Mouse (Mus musculus) embryonic stem cell, embryonic (primary cell): ENCODE results near the gene Ulk3.

Source experiments
- CTCF ChIA-PET, 4 experiments: fragments of 300-600 bp in 2 of 4; fragments of 350-600 bp in 2 of 4; sonication (Branson Sonifier 250); formaldehyde crosslinking; loops; one replicate each; lab custom pipeline; 2022; ENCODE audit warnings: inconsistent platforms in 2 of 4; lab: Charles Lee
- POLR2A ChIA-PET, 4 experiments: fragments of 300-600 bp in 2 of 4; fragments of 350-600 bp in 2 of 4; sonication (Branson Sonifier 250); formaldehyde crosslinking; loops; one replicate each; lab custom pipeline; 2022; ENCODE audit warnings: antibody characterized with exemption in 4 of 4, inconsistent platforms in 1 of 4; lab: Charles Lee

Gene Ulk3

DNA sequence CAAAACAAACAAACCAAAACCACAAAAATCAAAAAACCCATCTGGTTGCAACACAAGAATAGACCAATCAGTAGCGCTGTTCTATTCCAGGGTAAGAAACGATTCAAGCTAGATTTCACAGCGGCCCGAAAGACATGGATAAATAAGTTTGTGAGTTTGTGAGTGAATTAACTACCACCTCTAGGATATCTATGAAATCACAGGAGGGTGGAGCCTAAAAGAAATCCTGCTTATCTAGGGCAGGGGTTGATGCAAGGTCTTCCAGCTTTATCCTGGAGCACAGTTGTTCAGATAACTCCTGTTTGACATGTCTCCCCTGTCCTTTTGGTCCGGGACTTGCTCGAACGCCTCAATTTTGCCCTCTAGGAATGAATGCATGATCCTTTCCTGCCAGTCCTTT lies 29.0 kb upstream of the Ulk3 start:
- ChIA-PET CTCF (interaction anchor here in 2 of 4 experiments (0.8 to 1.7 kb wide), 3 partner anchors 19 to 69 kb away, joined by 3 to 6 read pairs (median 4); no protein-coding TSS in a partner anchor), POLR2A (interaction anchor here (0.6 to 4.0 kb wide), 23 partner anchors 8 to 154 kb away, joined by 3 to 12 read pairs (median 4); partner anchors contain the start of genes Rpp25 (in 2 of the 4), Cox5a (in 1 of the 4), Edc3 (in 1 of the 4) and Fam219b (in 1 of the 4))

DNA sequence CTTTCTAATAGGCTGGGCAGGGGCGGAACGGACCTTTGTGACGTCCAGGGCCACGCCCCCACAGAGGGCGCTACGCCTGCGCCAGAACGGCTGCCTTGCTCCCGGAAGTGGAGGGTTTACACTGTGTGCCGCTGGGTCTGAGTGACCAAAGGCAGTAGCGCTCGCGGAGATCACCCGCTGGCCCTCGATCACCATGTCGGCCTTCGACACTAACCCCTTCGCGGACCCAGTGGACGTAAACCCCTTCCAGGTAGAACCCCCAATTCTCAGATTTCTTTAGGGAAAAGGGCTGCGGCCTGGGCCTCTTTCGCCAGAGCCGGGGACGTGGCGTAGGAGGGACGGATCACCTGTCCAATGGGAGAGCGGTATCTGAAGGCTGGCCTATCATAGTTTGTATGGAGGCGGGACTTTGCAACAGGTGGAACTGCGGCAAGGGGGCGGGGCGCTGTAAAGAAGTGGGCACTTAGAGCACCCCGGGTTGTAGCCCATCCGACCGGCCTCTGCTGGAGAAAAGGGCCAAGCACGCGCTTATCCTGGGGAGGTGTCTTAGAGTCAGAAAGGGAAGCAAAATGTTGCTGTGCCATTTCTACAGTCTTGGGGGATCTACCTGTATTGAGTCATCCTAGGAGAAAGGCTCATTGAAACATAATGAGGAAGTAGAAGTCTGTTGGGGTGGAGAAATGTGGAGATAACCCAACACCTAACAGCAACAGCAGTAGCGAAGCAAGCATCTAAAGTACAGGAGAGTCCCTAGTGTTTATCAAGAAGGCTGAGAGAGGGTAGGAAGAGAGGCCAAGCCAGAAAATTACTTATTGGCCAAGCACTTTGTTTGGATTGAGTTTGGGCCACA lies 28.2 kb upstream of the Ulk3 start, which contains the start of gene Scamp2:
Gene Scamp2, plus strand, starts transcription at position 83 of the 850 bp plus-strand sequence.
- POLR2A ChIA-PET, result interaction anchor here in 3 of 4 experiments (0.6 to 2.2 kb wide), 28 partner anchors 7 to 147 kb away, joined by 3 to 10 read pairs (median 4); partner anchors contain the start of genes Rpp25 (in 3 of the 3), Mpi (in 2 of the 3), Cox5a (in 1 of the 3) and Edc3 (in 1 of the 3)

DNA sequence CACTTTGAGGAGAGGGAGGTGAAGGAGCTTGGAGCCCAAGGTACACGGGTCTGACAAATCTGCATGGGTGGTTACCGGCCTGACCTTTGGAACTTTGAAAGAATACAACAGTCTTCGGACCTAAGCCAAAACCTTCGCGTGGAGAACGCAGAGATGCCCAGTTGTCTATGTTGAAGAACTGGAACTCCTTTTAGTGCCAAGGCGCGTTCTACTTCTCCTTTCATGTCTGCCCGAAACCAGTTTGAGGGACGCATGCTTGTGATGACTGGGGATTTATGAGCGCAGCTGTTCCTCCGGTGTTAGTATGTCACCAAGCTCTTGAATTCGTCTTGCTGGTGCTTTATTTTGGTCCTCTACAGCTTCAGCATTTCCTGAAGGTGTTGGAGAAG lies 27.5 kb upstream of the Ulk3 start:
- POLR2A ChIA-PET, result interaction anchor here in 3 of 4 experiments (0.6 to 2.5 kb wide), 20 partner anchors 8 to 94 kb away, joined by 3 to 32 read pairs (median 3); partner anchors contain the start of genes Rpp25 (in 3 of the 3), Mpi (in 2 of the 3), Cox5a (in 1 of the 3) and Scamp5 (in 1 of the 3)
- CTCF ChIA-PET, result interaction anchor here in 3 of 4 experiments (0.5 to 1.0 kb wide), 3 partner anchors 20 to 648 kb away, joined by 3 to 4 read pairs (median 4); no protein-coding TSS in a partner anchor

More for the DNA sequence above, 28.2 kb upstream of the Ulk3 start, which contains the start of gene Scamp2:
- CTCF ChIA-PET, result interaction anchor here in 2 of 4 experiments (0.6 to 1.7 kb wide), 5 partner anchors 20 to 649 kb away, joined by 3 to 6 read pairs (median 4); no protein-coding TSS in a partner anchor

DNA sequence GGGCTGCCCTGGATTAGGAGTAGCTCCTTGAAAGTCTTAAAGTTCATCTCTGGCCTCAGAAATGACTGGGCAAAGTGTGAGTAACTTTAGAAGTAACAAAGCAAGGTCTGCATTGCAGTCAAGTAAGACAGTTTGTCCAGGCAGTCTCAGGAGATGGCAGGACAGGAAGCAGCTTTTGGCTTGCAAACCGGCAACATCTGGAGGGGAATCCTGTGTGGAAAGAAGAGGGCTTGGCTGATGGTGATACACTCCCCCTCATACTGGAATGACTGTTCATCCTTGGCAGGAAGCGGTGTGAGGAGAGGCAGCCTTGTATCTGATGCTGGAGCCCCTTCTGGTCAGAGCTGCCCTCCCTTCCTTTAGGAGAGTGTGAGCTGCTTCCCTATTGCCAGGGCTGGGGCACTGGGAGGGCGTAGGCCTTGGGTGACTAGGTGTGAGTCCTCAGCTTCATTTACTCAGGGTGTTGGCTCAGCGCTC lies 26.3 kb upstream of the Ulk3 start:
- ChIA-PET POLR2A (interaction anchor here in 3 of 4 experiments (0.5 to 2.5 kb wide), 23 partner anchors 7 to 246 kb away, joined by 3 to 32 read pairs (median 3); partner anchors contain the start of genes Mpi (in 2 of the 3), Cox5a (in 1 of the 3) and Rpp25 (in 1 of the 3)), CTCF (interaction anchor here in 3 of 4 experiments (0.5 to 1.2 kb wide), 9 partner anchors 21 to 738 kb away, joined by 3 to 5 read pairs (median 3); partner anchors contain the start of gene Cox5a (in 1 of the 3))

DNA sequence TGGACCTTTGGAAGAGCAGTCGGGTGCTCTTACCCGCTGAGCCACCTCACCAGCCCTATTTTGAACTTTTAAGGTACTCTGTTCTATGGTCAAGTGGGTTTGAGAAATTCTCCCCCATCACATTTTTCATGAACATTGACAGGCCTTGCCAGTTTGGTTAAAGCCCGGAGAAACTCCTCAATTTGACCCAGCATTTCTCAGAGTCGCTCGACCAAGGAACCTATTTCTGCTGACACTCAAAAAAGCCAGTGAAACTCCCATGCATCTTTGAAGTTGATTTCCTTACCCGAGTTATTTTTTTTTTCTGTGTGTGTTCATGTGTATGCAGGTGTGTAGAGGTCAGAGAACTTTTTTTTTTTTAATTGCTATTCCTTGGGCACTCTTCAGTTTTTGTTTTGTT lies 24.6 kb upstream of the Ulk3 start:
- CTCF ChIA-PET, result no interaction called here
- POLR2A ChIA-PET, result interaction anchor here in 2 of 4 experiments (0.7 to 1.7 kb wide), 3 partner anchors 18 to 71 kb away, joined by 3 to 4 read pairs (median 3); partner anchors contain the start of gene Ulk3 (in 1 of the 2)

DNA sequence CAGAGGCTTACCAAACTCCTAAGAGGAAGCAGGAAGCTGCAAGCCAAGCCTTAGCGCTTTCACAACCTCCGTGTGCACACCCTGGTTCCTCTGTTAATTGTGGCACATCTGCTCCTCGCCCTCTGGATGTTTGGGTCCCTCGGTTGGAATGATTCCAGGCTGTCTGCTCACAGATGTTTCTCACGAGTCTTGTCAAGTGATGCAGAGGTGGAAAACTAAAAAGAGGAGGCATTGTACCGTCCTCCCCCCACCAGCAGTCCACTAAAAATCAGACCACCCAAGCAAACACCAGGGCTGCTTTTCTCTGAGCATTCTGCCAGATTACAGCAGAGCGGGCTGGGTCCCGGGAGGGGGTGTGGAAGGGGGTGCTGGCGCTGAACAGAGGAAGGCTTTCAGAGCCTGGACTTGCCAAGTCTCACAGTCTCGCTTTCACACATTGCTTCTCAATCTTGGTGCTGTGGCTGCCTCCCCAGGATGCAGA lies 23.5 kb upstream of the Ulk3 start:
- CTCF ChIA-PET, result interaction anchor here in 2 of 4 experiments (1.0 to 1.5 kb wide), 3 partner anchors 24 to 179 kb away, joined by 3 to 7 read pairs (median 4); no protein-coding TSS in a partner anchor
- POLR2A ChIA-PET, result interaction anchor here in 1 of 4 experiments (0.9 to 1.8 kb wide), 4 partner anchors 13 to 88 kb away, joined by 3 to 5 read pairs (median 4); partner anchors contain the start of genes Csk, Mpi and Ulk3

DNA sequence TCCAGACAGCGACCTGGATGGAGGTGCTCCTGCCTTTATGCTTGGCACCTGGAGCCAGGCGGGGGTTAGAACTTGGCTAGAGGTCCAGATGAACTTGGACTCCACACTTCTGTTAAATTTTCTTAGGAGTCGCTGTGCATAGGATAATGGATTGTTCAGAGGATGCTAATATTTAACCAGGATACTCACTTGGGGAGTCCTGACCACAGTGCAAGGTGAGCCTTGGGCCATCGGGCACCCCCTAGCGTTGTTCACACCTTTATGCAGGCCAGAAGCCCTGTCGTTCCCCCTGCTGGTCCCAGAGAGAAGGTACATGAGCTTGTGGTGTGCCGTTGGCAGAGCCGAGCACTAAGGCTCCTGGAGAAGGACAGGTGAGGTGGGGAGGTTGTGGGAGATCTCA lies 22.4 kb upstream of the Ulk3 start:
- ChIA-PET CTCF (interaction anchor here (0.5 to 2.3 kb wide), 56 partner anchors 10 to 675 kb away, joined by 3 to 24 read pairs (median 4); partner anchors contain the start of genes Mpi (in 2 of the 4), Ulk3 (in 2 of the 4), Cox5a (in 1 of the 4) and Cplx3 (in 1 of the 4)), POLR2A (interaction anchor here (0.6 to 1.8 kb wide), 20 partner anchors 9 to 253 kb away, joined by 3 to 8 read pairs (median 4); partner anchors contain the start of genes Csk (in 1 of the 4), Mpi (in 1 of the 4), Rpp25 (in 1 of the 4) and Ulk3 (in 1 of the 4))

DNA sequence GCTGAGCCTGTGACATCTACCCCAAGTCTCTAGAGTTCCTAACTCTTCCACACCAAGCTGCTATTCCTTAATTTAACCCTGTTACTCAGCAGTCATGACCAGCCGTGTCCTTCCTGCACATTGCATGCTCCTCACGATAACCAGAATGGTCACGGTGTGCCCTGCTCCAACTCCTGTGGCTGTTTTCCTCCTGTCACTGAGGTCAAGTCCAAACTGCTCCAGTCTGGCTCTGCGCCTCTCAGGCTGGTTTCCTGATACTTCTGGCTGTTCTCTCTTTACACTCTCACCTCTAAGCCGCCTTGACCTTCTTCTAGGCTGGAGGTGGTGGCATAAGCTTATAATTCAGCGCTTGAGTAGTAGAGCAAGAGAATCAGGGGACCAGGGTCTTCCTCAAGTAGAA lies 20.8 kb upstream of the Ulk3 start:
- CTCF ChIA-PET, result interaction anchor here in 2 of 4 experiments (0.6 to 2.3 kb wide), 2 partner anchors 60 to 82 kb away, joined by 3 to 11 read pairs; no protein-coding TSS in a partner anchor
- POLR2A ChIA-PET, result interaction anchor here in 1 of 4 experiments (0.9 to 1.6 kb wide), 2 partner anchors 16 to 65 kb away, joined by 3 to 4 read pairs; partner anchors contain the start of genes Mpi and Rpp25

DNA sequence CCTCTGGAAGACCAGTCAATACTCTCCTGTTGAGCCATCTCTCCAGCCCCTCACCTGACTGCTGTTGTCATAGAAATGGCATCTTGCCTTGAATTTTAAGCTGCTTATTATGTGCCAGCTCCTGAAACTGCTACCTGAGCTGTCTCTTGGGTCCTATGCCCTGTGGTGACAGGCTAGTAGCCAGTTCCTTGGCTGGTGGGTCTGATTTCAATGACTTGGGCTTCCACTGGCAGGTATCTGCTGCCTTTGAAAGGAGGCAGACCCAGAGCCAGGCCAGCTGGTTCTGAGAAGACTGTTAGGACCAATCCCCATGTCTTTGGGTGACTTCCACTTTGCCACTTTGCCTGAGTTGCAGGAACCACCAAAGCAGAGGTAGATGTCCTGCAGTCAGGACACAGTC lies 14.9 kb upstream of the Ulk3 start:
- ChIA-PET POLR2A (interaction anchor here in 2 of 4 experiments (0.6 to 1.4 kb wide), 5 partner anchors 10 to 578 kb away, joined by 3 to 5 read pairs (median 3); no protein-coding TSS in a partner anchor), CTCF (interaction anchor here in 2 of 4 experiments (0.5 to 1.0 kb wide), 4 partner anchors 20 to 55 kb away, joined by 3 to 6 read pairs (median 4); no protein-coding TSS in a partner anchor)

DNA sequence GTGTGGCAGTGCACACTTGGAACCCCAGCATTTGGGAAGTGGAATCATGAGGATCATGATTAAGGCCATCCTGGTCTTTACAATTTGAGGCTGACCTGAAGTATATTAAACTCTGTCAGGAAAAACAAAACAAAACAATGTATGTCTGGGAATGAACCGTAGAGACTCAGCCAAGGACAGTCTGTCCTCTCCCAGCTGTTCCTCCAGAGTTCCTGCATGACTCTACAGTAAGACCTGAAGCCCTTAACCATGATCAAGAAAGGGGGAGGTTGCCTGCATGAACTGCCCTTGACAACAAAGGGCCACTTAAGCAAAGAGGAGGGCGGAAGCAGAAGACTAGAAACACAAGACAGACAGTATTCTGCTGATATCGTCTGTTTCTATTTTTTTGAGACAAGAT lies 13.7 kb upstream of the Ulk3 start:
- ChIA-PET CTCF (no interaction called here), POLR2A (interaction anchor here in 1 of 4 experiments (0.7 kb wide), 1 partner anchor 35 kb away, joined by 3 read pairs; no protein-coding TSS in a partner anchor)

DNA sequence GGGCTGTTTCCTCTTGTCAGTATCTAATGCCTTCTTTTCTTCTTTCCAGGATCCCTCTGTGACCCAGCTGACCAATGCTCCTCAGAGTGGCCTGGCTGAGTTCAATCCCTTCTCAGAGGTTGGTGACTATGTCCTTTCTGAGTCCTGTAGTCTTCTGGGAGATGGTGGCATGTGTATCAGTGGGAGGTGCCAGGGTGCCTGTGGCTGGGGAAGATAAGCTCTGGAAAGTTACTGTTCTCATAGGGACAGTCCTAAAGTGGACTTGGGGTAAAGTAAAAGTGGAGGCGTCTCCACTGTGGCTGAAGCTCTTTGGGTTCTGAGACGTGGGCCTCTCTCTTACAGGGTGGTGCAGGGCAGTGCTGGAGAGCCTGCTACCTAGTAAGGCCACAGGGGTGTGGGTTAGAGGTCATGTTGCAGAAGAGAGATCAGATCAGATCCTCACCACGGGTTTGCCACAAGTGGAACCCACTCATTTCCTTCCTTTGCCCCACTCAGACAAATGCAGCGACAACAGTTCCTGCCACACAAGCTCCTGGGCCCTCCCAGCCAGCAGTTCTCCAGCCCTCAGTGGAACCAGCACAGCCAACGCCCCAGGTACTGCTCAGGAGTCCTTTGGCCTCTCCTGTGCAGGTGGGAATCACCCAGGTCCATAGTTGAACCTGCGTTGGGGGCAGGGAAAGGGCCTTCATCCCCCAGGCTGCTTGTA lies 12.0 kb upstream of the Ulk3 start:
- POLR2A ChIA-PET, result interaction anchor here in 1 of 4 experiments (0.6 to 0.8 kb wide), 2 partner anchors 41 to 266 kb away, joined by 3 to 4 read pairs; no protein-coding TSS in a partner anchor
- CTCF ChIA-PET, result interaction anchor here in 1 of 4 experiments (1.1 to 1.2 kb wide), 2 partner anchors 10 to 92 kb away, joined by 3 to 4 read pairs; no protein-coding TSS in a partner anchor

DNA sequence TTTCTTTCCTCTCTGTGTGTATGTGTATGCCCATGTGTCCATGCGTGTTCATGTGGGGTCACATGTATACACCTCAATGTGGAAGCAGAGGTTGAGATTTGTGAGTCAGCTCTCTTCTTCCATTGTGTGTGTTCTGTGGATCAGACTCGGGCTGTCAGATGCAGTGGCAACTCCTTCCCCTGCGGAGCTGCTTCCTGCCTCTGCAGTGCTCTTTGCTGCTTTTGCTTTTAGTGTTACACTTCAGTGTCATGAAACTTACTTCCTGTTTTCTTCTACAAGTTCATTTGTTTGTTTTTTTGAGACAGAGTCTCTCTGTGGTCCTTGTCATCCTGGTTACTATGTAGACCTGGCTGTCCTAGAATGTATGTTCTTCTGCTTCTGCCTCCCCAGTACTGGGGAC lies 4.3 kb upstream of the Ulk3 start:
- ChIA-PET POLR2A (interaction anchor here in 2 of 4 experiments (0.5 to 1.6 kb wide), 4 partner anchors 10 to 32 kb away, joined by 3 to 5 read pairs (median 3); partner anchors contain the start of gene Mpi (in 1 of the 2)), CTCF (interaction anchor here in 1 of 4 experiments (0.7 kb wide), 1 partner anchor 90 kb away, joined by 3 read pairs; no protein-coding TSS in a partner anchor)

DNA sequence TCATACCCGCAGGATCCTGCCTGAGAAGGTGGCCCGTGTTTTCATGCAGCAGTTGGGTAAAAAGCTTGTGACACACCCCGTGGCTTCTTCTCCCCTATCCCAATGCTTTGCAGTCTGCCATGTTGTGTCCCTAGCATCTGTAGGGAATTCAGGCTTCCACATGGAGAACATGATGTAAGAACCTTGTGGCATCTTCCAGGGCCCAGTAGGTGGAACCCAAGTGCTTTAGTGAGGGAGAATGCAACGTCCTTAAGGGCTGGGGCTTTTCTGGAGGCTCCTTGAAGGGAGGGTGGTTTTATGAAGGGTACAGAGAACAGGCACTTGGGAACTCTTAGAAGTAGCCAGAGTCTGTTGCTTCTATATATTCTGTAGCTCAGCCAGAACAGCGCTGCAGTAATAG lies 1.5 kb downstream of the Ulk3 start:
- CTCF ChIA-PET, result interaction anchor here in 2 of 4 experiments (0.9 to 1.6 kb wide), 3 partner anchors 24 to 955 kb away, joined by 3 to 4 read pairs (median 3); no protein-coding TSS in a partner anchor
- POLR2A ChIA-PET, result interaction anchor here in 2 of 4 experiments (0.8 to 1.5 kb wide), 6 partner anchors 12 to 66 kb away, joined by 3 to 4 read pairs (median 4); partner anchors contain the start of genes Cplx3 (in 1 of the 2) and Csk (in 1 of the 2)

DNA sequence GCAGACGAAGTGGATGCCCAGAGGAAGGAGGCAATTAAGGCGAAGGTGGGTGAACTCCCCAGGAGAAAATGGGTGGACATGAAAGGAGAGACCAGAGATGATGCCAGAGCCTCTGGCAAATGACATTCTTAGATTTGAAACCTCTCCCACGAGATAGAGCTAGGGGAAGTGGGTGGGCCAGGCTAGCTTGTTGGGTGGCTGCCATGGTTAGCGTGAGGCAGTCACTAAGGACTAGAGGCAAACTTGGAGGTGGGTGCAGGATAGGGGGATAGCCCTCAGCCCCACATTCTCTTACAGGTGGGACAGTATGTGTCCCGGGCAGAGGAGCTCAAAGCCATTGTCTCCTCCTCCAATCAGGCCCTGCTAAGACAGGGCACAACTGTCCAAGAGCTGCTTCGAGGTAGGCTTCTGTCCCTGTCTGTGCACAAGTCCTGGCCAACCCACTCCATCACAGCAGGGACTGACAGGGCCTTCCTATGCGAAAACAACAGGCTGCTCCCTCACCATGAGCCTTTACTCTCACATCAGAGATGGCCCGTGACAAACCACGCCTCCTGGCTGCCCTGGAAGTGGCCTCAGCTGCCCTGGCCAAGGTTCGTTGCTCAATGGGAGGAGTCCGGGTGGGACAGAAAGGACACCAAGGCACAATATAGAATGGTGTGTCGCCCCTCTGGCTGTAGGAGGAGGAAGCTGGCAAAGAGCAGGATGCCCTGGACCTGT lies 4.4 kb downstream of the Ulk3 start:
- POLR2A ChIA-PET, result interaction anchor here in 2 of 4 experiments (0.5 to 2.1 kb wide), 7 partner anchors 12 to 100 kb away, joined by 3 to 7 read pairs (median 3); partner anchors contain the start of gene Lman1l (in 1 of the 2)
- CTCF ChIA-PET, result interaction anchor here in 1 of 4 experiments (1.2 to 2.1 kb wide), 4 partner anchors 20 to 52 kb away, joined by 3 to 6 read pairs (median 4); no protein-coding TSS in a partner anchor

DNA sequence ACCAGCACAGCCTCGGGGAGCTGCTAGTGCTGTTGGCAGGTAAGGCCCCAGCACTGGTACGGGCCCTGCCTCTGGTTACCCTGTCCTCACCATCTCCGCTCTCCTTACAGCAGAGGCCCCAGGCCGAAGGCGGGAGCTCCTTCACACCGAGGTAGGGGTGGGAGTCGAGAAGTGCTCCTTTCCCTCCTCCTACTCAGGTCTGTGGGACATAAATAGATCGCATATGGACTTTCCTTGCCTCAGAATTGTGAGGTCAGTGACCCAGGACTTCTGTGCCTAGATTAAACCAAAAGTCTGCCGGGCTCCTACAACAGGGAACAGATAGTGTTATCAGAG lies 4.9 kb downstream of the Ulk3 start:
- ChIA-PET POLR2A (interaction anchor here in 2 of 4 experiments (0.5 to 2.1 kb wide), 10 partner anchors 13 to 99 kb away, joined by 3 to 7 read pairs (median 3); partner anchors contain the start of genes Lman1l (in 1 of the 2) and Mpi (in 1 of the 2)), CTCF (interaction anchor here in 1 of 4 experiments (1.2 to 2.1 kb wide), 5 partner anchors 20 to 53 kb away, joined by 3 to 6 read pairs (median 3); no protein-coding TSS in a partner anchor)
